Mouse (Mus musculus) E14TG2a.4 (cell line): ENCODE data around the gene Stk32b.

ENCODE experiments used
- CTCF ChIP-seq: conservative IDR thresholded peaks from 2 replicates; pipeline ENCODE4 v1.5.1; 2014; ENCODE audit warnings: low read length
- NANOG ChIP-seq: IDR thresholded peaks from 2 replicates; pipeline ENCODE4 v1.6.1; 2014; ENCODE audit warnings: borderline replicate concordance, low read length, mixed read lengths

DNA sequence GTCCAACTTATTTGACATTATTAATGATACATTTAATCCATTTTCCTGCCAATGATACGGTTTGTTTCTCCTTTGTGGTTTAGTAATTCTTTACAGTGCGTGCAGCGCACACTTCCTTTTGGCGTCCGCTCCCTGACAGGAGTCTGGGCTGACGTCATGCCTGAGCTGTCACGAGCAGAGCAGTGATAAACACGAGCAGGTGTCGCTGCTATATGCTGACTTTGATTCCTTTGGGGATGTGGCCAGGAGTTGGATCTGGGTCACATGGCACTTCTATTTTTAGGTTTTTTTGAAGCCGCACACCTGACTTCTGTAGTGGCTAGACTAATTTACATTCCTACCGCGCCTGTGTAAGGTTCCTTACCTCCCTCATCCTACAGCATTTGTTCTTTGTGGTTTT lies 17.2 kb downstream of the Stk32b start:
- TF ChIP-seq CTCF, result no peak
- TF ChIP-seq NANOG, result no peak
